Mouse (Mus musculus) heart, postnatal 0 days (tissue): ENCODE data around the gene Psmb7.

Source experiments
- CTCF ChIP-seq: IDR thresholded peaks from 2 replicates; pipeline ENCODE4 v1.5.1; 2016; ENCODE audit warnings: antibody characterized with exemption, control low read depth, low read depth
- EP300 ChIP-seq: IDR thresholded peaks from 2 replicates; pipeline ENCODE4 v1.6.1; 2016; ENCODE audit warnings: antibody characterized with exemption, low read depth

DNA sequence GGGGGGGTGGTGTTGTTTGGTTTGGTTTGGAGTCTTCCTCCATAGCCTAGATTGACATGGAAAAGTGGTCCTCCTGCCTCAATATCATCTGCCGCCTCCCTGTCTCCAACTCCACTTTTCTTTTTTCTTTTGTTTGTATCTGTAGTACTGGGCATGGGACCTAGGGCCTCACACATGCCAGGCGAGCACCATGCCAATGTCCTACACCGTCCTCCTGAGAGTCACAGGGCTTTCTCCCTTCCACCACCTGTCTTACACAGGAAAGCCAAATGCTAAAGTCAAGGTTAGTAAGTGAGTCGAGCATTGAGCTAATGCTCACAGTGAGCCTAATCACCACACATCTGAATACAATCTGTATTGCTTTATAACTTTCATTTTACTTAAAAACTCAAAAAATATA, 24.1 kb downstream of the Psmb7 start:
- no peak for TF ChIP-seq EP300
- no peak for TF ChIP-seq CTCF
